Mouse (Mus musculus) stomach, embryonic 16.5 days (tissue): ENCODE measurements around the gene Plbd2. TPM values are rescaled to one million over a fixed set of nuclear protein-coding genes. Genes with fewer than 3 reads are reported as not detected.

Source experiments
- ATAC-seq: fragments of 200-750 bp; cut with Nextera tagmentation; 2 replicates; pipeline ENCODE4 v1.8.0; 2017; ENCODE audit warnings: moderate number of reproducible peaks, moderate TSS enrichment; ENCODE audit not compliant: insufficient read depth, low FRiP score
- H3K27ac ChIP-seq: fragments of 300-500 bp; sonication (generic); 2 replicates; pipeline ENCODE4 v1.5.1; 2014; ENCODE audit warnings: low read length
- H3K27me3 ChIP-seq: fragments of 300-500 bp; sonication (generic); 2 replicates; pipeline ENCODE4 v1.6.1; 2014; ENCODE audit warnings: low read length, control low read depth, mixed read lengths; ENCODE audit not compliant: control insufficient read depth, insufficient read depth
- H3K36me3 ChIP-seq: fragments of 300-500 bp; sonication (generic); 2 replicates; pipeline ENCODE4 v1.6.1; 2014; ENCODE audit warnings: low read length; ENCODE audit not compliant: control insufficient read depth, insufficient read depth
- H3K4me1 ChIP-seq: fragments of 300-500 bp; sonication (generic); 2 replicates; pipeline ENCODE4 v1.6.1; 2014; ENCODE audit warnings: low read length, control low read depth, mixed read lengths; ENCODE audit not compliant: control insufficient read depth, insufficient read depth
- H3K4me2 ChIP-seq: fragments of 300-500 bp; sonication (generic); 2 replicates; pipeline ENCODE4 v1.6.1; 2014; ENCODE audit warnings: low read depth, low read length, mixed read lengths
- H3K4me3 ChIP-seq: fragments of 300-500 bp; sonication (generic); replicated peaks from 2 replicates; pipeline ENCODE4 v1.5.1; 2014; ENCODE audit warnings: mild to moderate bottlenecking, low read length
- H3K9ac ChIP-seq: fragments of 300-500 bp; sonication (generic); 2 replicates; pipeline ENCODE4 v1.6.1; 2014; ENCODE audit warnings: low read length
- H3K9me3 ChIP-seq: fragments of 300-500 bp; sonication (generic); replicated peaks from 2 replicates; pipeline ENCODE4 v1.6.1; 2016; ENCODE audit warnings: low read length, control low read depth; ENCODE audit not compliant: control insufficient read depth
- WGBS: fragments of 180-500 bp; shearing (Covaris S2); extraction: QIAGEN DNeasy Blood & Tissue Kit; methylation state at CpG from one replicate; pipeline ENCODE4 v1.1.7; 2014; 5-methylcytosine and 5-hydroxymethylcytosine counted together
- polyA plus RNA-seq: library from polyadenylated mRNA; unstranded; fragments of >200 nt; fragmentation: Nextera tagmentation; extraction: Ambion mirVana; gene quantifications from 2 replicates; pipeline ENCODE4 v1.2.1, GENCODE M21; 2015

Plbd2 gene
- polyA plus RNA-seq, 1 experiment from 2014 or later, result 40.3 TPM

GRCm38 (mm10) chr5:120492437-120492836 lies 11.0 kb downstream of the Plbd2 start:
- Histone ChIP-seq H3K27me3 (no peaks in the 10 kb centered on the region), H3K4me3 (no peak overlapping the region), H3K27ac (no peak overlapping the region), H3K36me3 (peaks cover 8% of the 10 kb centered on the region), H3K4me2 (no peak overlapping the region), H3K9me3 (no peaks in the 10 kb centered on the region), H3K4me1 (no peaks in the 10 kb centered on the region), H3K9ac (no peak overlapping the region)
- no peak for ATAC-seq
- 69% methylated on average over 11 of the region's 11 CpGs for WGBS

GRCm38 (mm10) chr5:120490679-120491192 lies 12.7 kb downstream of the Plbd2 start:
- Histone ChIP-seq H3K9me3 (no peaks in the 10 kb centered on the region), H3K4me3 (no peak overlapping the region), H3K4me1 (no peaks in the 10 kb centered on the region), H3K36me3 (peaks cover 10% of the 10 kb centered on the region), H3K27me3 (no peaks in the 10 kb centered on the region), H3K4me2 (no peak overlapping the region), H3K9ac (no peak overlapping the region), H3K27ac (no peak overlapping the region)
- ATAC-seq, result no peak
- whole genome bisulfite sequencing, result 80% methylated on average over 8 of the region's 8 CpGs

GRCm38 (mm10) chr5:120487844-120488243 lies 15.6 kb downstream of the Plbd2 start:
- Histone ChIP-seq H3K36me3 (peaks cover 17% of the 10 kb centered on the region; the same call in 1 of the 2 replicates), H3K4me1 (no peaks in the 10 kb centered on the region), H3K27ac (no peak overlapping the region), H3K27me3 (no peaks in the 10 kb centered on the region), H3K4me2 (no peak overlapping the region), H3K4me3 (no peak overlapping the region), H3K9me3 (no peaks in the 10 kb centered on the region), H3K9ac (no peak overlapping the region)
- no peak for ATAC-seq
- WGBS, result 78% methylated on average over 8 of the region's 8 CpGs

- H3K4me1 ChIP-seq, result no peaks in the 10 kb centered on the region
- no peak overlapping the region for H3K4me2 ChIP-seq
- H3K9me3 ChIP-seq, result no peaks in the 10 kb centered on the region
- peaks cover 16% of the 10 kb centered on the region; the same call in 1 of the 2 replicates for H3K36me3 ChIP-seq
- ATAC-seq, result no peak
- H3K27me3 ChIP-seq, result no peaks in the 10 kb centered on the region
- WGBS, result 80% methylated on average over 19 of the region's 19 CpGs
- H3K4me3 ChIP-seq, result no peak overlapping the region
- H3K9ac ChIP-seq, result no peak overlapping the region
- H3K27ac ChIP-seq, result no peak overlapping the region
These were observed 20.0 kb downstream of the Plbd2 start for GRCm38 (mm10) chr5:120483399-120483798.

GRCm38 (mm10) chr5:120481205-120481604 lies 22.2 kb downstream of the Plbd2 start:
- Histone ChIP-seq H3K4me1 (no peaks in the 10 kb centered on the region), H3K36me3 (0 out of 2 replicates have a peak, but pooled peaks cover 7% of the 10 kb centered on the region), H3K9me3 (no peaks in the 10 kb centered on the region), H3K27ac (no peak overlapping the region), H3K4me2 (no peak overlapping the region), H3K27me3 (no peaks in the 10 kb centered on the region), H3K9ac (no peak overlapping the region), H3K4me3 (no peak overlapping the region)
- no peak for ATAC-seq
- WGBS, result 72% methylated on average over 9 of the region's 9 CpGs

- H3K27ac ChIP-seq, result no peak overlapping the region
- H3K4me1 ChIP-seq, result no peaks in the 10 kb centered on the region
- no peaks in the 10 kb centered on the region for H3K9me3 ChIP-seq
These were observed 23.9 kb downstream of the Plbd2 start for GRCm38 (mm10) chr5:120479538-120479937.

GRCm38 (mm10) chr5:120477993-120478392 lies 25.4 kb downstream of the Plbd2 start:
- Histone ChIP-seq H3K36me3 (no peaks in the 10 kb centered on the region), H3K4me1 (no peaks in the 10 kb centered on the region), H3K27ac (no peak overlapping the region), H3K4me3 (no peak overlapping the region), H3K9ac (no peak overlapping the region), H3K9me3 (no peaks in the 10 kb centered on the region), H3K27me3 (no peaks in the 10 kb centered on the region; the same call in 1 of the 2 replicates), H3K4me2 (no peak overlapping the region)
- no peak for ATAC-seq
- 90% methylated on average over 5 of the region's 5 CpGs for WGBS

More at GRCm38 (mm10) chr5:120479538-120479937, 23.9 kb downstream of the Plbd2 start:
- H3K36me3 ChIP-seq, result no peaks in the 10 kb centered on the region
- 56% methylated on average over 4 of the region's 4 CpGs for whole genome bisulfite sequencing
- no peaks in the 10 kb centered on the region for H3K27me3 ChIP-seq
- ATAC-seq, result no peak
- no peak overlapping the region for H3K4me3 ChIP-seq
- H3K4me2 ChIP-seq, result no peak overlapping the region
- no peak overlapping the region for H3K9ac ChIP-seq

- WGBS, result 16% methylated on average over 13 of the region's 13 CpGs
- 0 out of 2 replicates have a peak within 1 kb of the TSS, but pooled peaks have one; percentile 6 for H3K4me2 ChIP-seq
- no peaks in the 10 kb centered on the region for H3K9me3 ChIP-seq
- H3K27me3 ChIP-seq, result no peaks in the 10 kb centered on the region; the same call in 1 of the 2 replicates
- no peak within 1 kb of the TSS for H3K4me3 ChIP-seq
- H3K36me3 ChIP-seq, result no peaks in the 10 kb centered on the region
- ATAC-seq, result no peak
- no peak within 1 kb of the TSS for H3K9ac ChIP-seq
- H3K27ac ChIP-seq, result no peak within 1 kb of the TSS
- no peaks in the 10 kb centered on the region for H3K4me1 ChIP-seq
These were observed 27.1 kb downstream of the Plbd2 start, which contains the start of gene Sds for GRCm38 (mm10) chr5:120476296-120476695. TSS of gene Sds (plus strand) at chr5:120476526.

- Histone ChIP-seq H3K9me3 (no peaks in the 10 kb centered on the region), H3K9ac (no peak overlapping the region), H3K4me1 (no peaks in the 10 kb centered on the region), H3K27ac (no peak overlapping the region), H3K27me3 (no peaks in the 10 kb centered on the region; the same call in 1 of the 2 replicates), H3K36me3 (no peaks in the 10 kb centered on the region), H3K4me3 (no peak overlapping the region), H3K4me2 (0 out of 2 replicates have a peak overlapping the region, but pooled peaks have one; percentile 6)
- WGBS, result 63% methylated on average over 8 of the region's 8 CpGs
- ATAC-seq, result no peak
These were observed 27.6 kb downstream of the Plbd2 start for GRCm38 (mm10) chr5:120475861-120476260.
